Mouse (Mus musculus): ENCODE measurements around the gene Gm14391.
"Not testable (repeated sequence)": the region's sequence is repeated elsewhere in the genome, so short reads cannot be mapped to it uniquely, and the experiment has no call there.

Gm14391 gene

GRCm38 (mm10) chr2:175206732-175207131 is at the start of gene Gm14391:
Gene Gm14391, minus strand, starts transcription at chr2:175206917.
- DNase-seq = not testable (repeated sequence)

- not testable (repeated sequence) for DNase-seq
These were observed 27.7 kb downstream of the Gm14391 start for GRCm38 (mm10) chr2:175179008-175179407.

GRCm38 (mm10) chr2:175176312-175176711 is 30.4 kb downstream of the Gm14391 start:
- no peak for DNase-seq

GRCm38 (mm10) chr2:175175401-175176180 is 31.1 kb downstream of the Gm14391 start, which contains the start of gene Gm14443:
Gene Gm14443, minus strand, starts transcription at chr2:175175871.
- DNase-seq = not testable (repeated sequence)

- not testable (repeated sequence) for DNase-seq
These were observed 32.7 kb downstream of the Gm14391 start for GRCm38 (mm10) chr2:175174058-175174457.

GRCm38 (mm10) chr2:175172906-175173595 is 33.7 kb downstream of the Gm14391 start:
- DNase-seq = not testable (repeated sequence)

GRCm38 (mm10) chr2:175172123-175172522 is 34.6 kb downstream of the Gm14391 start:
- no peak for DNase-seq

GRCm38 (mm10) chr2:175166870-175167269 is 39.8 kb downstream of the Gm14391 start:
- DNase-seq = not testable (repeated sequence)

- not testable (repeated sequence) for DNase-seq
These were observed 41.6 kb downstream of the Gm14391 start for GRCm38 (mm10) chr2:175165110-175165509.

- DNase-seq = not testable (repeated sequence)
These were observed 45.3 kb downstream of the Gm14391 start for GRCm38 (mm10) chr2:175161438-175161837.

- DNase-seq = no peak
These were observed 48.1 kb downstream of the Gm14391 start for GRCm38 (mm10) chr2:175158642-175159041.

GRCm38 (mm10) chr2:175156696-175157095 is 50.0 kb downstream of the Gm14391 start:
- DNase-seq = no peak

GRCm38 (mm10) chr2:175141993-175142295 is 64.8 kb downstream of the Gm14391 start, which contains the start of gene Gm14399:
Gene Gm14399, minus strand, starts transcription at chr2:175142012.
- not testable (repeated sequence) for DNase-seq

GRCm38 (mm10) chr2:175141118-175141992 is 65.4 kb downstream of the Gm14391 start:
- peak; percentile 59 for DNase-seq
